Mouse (Mus musculus): ENCODE results near the gene Ssr2. TPM values are rescaled to one million over a fixed set of nuclear protein-coding genes. Genes with fewer than 3 reads are reported as not detected.

Ssr2 gene
- 294 TPM for polyA plus RNA-seq (2012; fragmentation: generic; extraction: Trizol)

DNA sequence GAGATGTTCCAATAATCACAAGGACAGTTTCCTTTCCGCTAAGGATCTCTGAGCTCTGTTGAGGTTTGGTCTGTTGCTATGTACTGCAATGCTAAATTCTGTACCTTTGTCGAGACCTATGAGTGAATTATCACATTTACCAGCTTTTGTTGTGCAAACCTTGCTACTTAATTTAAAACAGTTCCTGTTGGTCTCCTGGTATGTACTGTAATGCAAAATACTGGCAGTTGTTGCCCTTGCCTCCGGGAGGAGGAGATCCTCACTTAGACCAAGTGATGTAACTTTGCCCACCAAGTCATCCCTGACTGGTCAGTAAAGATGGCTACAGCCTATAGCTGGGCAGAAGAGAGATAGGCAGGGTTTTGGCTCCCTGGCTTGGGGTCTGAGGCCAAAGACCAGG lies at the start of gene Ssr2:
Gene Ssr2 (plus strand): TSS at position 337 of the 400 bp plus-strand sequence.
- Histone ChIP-seq H3ac (ENCODE audit: control insufficient read depth, insufficient read length) (no peak within 1 kb of the TSS), H3K27me3 (ENCODE audit: control insufficient read depth, insufficient read depth, insufficient read length) (peaks cover 3% of the 10 kb centered on the region), H3K36me3 (ENCODE audit: control insufficient read depth, insufficient read depth) (no peaks in the 10 kb centered on the region), H3K4me2 (ENCODE audit: low read depth) (no peak within 1 kb of the TSS), H3K4me3 (no peak within 1 kb of the TSS), H3K79me2 (ENCODE audit: control insufficient read depth, insufficient read depth) (peaks cover 10% of the 10 kb centered on the region)
- TF ChIP-seq SRF (IDR thresholded peaks at IDR 0.05; ENCODE audit: control insufficient read depth, insufficient read length, low read depth) = no peak
- no peak for TF ChIP-seq REST (IDR thresholded peaks at IDR 0.05; ENCODE audit: insufficient read depth, insufficient read length)

DNA sequence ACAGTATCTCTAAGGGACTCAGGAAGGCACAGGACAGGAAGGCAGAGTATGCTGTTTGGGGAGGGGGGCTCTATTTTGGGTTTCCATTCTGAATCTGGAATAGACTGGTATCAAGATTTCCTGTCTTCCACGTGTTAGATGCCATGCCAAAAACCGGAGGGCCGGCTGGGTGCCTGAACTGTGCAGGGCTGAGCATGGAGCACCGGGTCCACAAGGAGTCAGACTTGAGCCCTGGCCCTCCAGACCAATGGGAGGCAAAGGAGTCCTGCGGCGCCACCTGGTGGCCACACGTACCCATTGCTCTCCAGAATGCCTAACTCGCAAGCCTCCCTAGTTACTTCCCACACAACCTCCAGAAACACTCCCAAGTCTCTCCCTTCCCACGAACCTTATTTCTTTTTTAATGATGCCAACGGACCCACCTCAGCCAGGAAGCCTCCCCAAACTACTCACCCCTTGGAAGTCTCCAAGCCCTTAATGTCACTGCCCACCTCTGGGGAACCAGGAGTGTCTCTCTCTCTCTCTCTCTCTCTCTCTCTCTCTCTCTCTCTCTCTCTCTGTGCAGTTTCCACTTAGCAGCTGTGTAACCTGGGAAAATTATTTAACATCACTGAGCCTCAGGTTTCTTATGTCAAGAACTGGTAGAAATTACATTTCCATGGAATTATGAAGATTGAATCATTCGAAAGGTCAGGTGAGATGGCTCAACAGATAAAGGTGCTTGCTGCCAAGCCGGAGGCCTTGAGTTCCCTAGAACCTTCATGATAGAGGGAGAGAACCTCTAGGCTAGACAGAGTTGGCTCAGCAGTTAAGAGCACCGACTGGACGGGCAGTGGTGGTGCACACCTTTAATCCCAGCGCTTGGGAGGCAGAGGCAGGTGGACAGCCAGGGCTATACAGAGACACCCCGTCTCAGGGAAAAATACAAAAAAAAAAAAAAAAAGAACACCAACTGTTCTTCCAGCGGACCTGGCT lies 49.2 kb upstream of the Ssr2 start:
- TF ChIP-seq TCF3 (IDR thresholded peaks at IDR 0.05; ENCODE audit: insufficient read length, low read depth) (no peak), REST (IDR thresholded peaks at IDR 0.05; ENCODE audit: insufficient read depth, insufficient read length) (no peak), E2F4 (IDR thresholded peaks at IDR 0.05; ENCODE audit: insufficient read depth) (no peak), POLR2A (IDR thresholded peaks at IDR 0.05; ENCODE audit: insufficient read length, low read depth) (peak; percentile 28), TCF12 (IDR thresholded peaks at IDR 0.05; ENCODE audit: insufficient read depth, poor library complexity, severe bottlenecking) (no peak), CEBPB (IDR thresholded peaks at IDR 0.05; ENCODE audit: insufficient read depth, poor library complexity, severe bottlenecking) (no peak), POLR2AphosphoS2 (IDR thresholded peaks at IDR 0.05; ENCODE audit: insufficient read length, low read depth) (peak; percentile 54), MYOG (IDR thresholded peaks at IDR 0.05; ENCODE audit: control insufficient read depth in 1 of 3, insufficient read depth in 1 of 3, insufficient read length in 2 of 3, low read depth in 2 of 3) (peak in 1 of 3 experiments; percentile 5)
- H3K36me3 ChIP-seq (ENCODE audit: control insufficient read depth, insufficient read depth) = no peaks in the 10 kb centered on the region
- no peaks in the 10 kb centered on the region for H3K27me3 ChIP-seq (ENCODE audit: control insufficient read depth, insufficient read depth, insufficient read length)
- no peak overlapping the region for H3ac ChIP-seq (ENCODE audit: control insufficient read depth, insufficient read length)
- no peak overlapping the region for H3K4me3 ChIP-seq
- peaks cover 22% of the 10 kb centered on the region for H3K79me2 ChIP-seq (ENCODE audit: control insufficient read depth, insufficient read depth)
- peak overlapping the region; percentile 57 for H3K4me2 ChIP-seq (ENCODE audit: low read depth)

DNA sequence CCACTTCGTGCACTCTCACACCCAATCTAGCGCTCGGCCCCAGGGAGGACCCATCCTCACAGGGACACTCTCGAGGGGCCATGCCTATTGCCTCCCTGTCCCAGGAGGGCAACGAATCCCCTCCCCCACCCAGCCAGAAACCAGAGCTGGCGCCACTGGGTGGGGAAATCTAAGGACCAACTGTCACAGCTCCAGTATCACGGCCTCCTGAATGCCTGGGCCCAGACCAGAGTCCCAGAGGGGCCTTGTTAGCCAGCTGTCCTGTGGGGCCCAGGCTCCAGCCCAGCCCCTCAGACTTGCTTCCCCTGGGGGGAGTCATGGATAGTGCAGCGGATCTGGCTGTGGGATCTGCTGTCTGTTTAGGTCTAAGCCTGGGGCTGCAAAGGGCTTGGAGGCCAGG lies 48.1 kb upstream of the Ssr2 start:
- H3K27me3 ChIP-seq (ENCODE audit: control insufficient read depth, insufficient read depth, insufficient read length) = no peaks in the 10 kb centered on the region
- H3K36me3 ChIP-seq (ENCODE audit: control insufficient read depth, insufficient read depth) = no peaks in the 10 kb centered on the region
- peaks cover 29% of the 10 kb centered on the region for H3K79me2 ChIP-seq (ENCODE audit: control insufficient read depth, insufficient read depth)
- H3K4me3 ChIP-seq = no peak overlapping the region
- H3ac ChIP-seq (ENCODE audit: control insufficient read depth, insufficient read length) = no peak overlapping the region
- peak overlapping the region; percentile 21 for H3K4me2 ChIP-seq (ENCODE audit: low read depth)
- no peak for TF ChIP-seq E2F4 (IDR thresholded peaks at IDR 0.05; ENCODE audit: insufficient read depth)
- TF ChIP-seq MYOD1 (IDR thresholded peaks at IDR 0.05; ENCODE audit: control insufficient read depth in 1 of 3, insufficient read length in 2 of 3, low read depth in 2 of 3) = peak in 2 of 3 experiments; percentile 1 to 32
- TF ChIP-seq TCF12 (IDR thresholded peaks at IDR 0.05; ENCODE audit: insufficient read depth, poor library complexity, severe bottlenecking) = peak; percentile 14
- no peak for TF ChIP-seq CEBPB (IDR thresholded peaks at IDR 0.05; ENCODE audit: insufficient read depth, poor library complexity, severe bottlenecking)
- TF ChIP-seq POLR2A (IDR thresholded peaks at IDR 0.05; ENCODE audit: insufficient read length, low read depth) = no peak
- TF ChIP-seq POLR2AphosphoS2 (IDR thresholded peaks at IDR 0.05; ENCODE audit: insufficient read length, low read depth) = no peak
- TF ChIP-seq TCF3 (IDR thresholded peaks at IDR 0.05; ENCODE audit: insufficient read length, low read depth) = no peak
- TF ChIP-seq MAX (IDR thresholded peaks at IDR 0.05; ENCODE audit: low read depth) = no peak
- TF ChIP-seq MYOG (IDR thresholded peaks at IDR 0.05; ENCODE audit: control insufficient read depth in 1 of 3, insufficient read depth in 1 of 3, insufficient read length in 2 of 3, low read depth in 2 of 3) = peak in 2 of 3 experiments; percentile 57 to 76
- no peak for TF ChIP-seq SRF (IDR thresholded peaks at IDR 0.05; ENCODE audit: control insufficient read depth, insufficient read length, low read depth)
- TF ChIP-seq REST (IDR thresholded peaks at IDR 0.05; ENCODE audit: insufficient read depth, insufficient read length) = no peak
- no peak for TF ChIP-seq USF1 (IDR thresholded peaks at IDR 0.05; ENCODE audit: low read depth)

DNA sequence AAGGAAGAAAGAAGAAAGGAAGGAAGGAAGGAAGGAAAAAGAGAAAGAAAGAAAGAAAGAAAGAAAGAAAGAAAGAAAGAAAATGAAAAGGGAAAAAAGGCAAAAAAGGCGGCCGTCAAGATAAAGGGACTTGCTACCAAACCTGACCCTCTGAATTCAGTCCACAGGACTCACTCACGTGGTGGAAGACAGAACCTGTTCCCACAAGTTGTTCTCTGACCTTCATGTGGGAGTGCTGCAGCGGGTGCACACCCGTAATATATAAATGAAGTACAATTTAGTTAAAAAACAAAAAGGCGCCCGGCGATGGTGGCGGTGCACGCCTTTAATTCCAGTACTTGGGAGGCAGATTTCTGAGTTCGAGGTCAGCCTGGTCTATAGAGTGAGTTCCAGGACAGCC lies 47.0 kb upstream of the Ssr2 start:
- Histone ChIP-seq H3K36me3 (ENCODE audit: control insufficient read depth, insufficient read depth) (no peaks in the 10 kb centered on the region), H3K4me2 (ENCODE audit: low read depth) (no peak overlapping the region), H3K27me3 (ENCODE audit: control insufficient read depth, insufficient read depth, insufficient read length) (no peaks in the 10 kb centered on the region), H3K79me2 (ENCODE audit: control insufficient read depth, insufficient read depth) (peaks cover 40% of the 10 kb centered on the region), H3K4me3 (no peak overlapping the region), H3ac (ENCODE audit: control insufficient read depth, insufficient read length) (no peak overlapping the region)
- TF ChIP-seq REST (IDR thresholded peaks at IDR 0.05; ENCODE audit: insufficient read depth, insufficient read length) (no peak), MYOG (IDR thresholded peaks at IDR 0.05; ENCODE audit: control insufficient read depth in 1 of 3, insufficient read depth in 1 of 3, insufficient read length in 2 of 3, low read depth in 2 of 3) (no peak), USF1 (IDR thresholded peaks at IDR 0.05; ENCODE audit: low read depth) (no peak), POLR2AphosphoS2 (IDR thresholded peaks at IDR 0.05; ENCODE audit: insufficient read length, low read depth) (no peak)
